Mouse (Mus musculus): ENCODE results near the gene Krtap5-2.
"Not testable (repeated sequence)": the region's sequence is repeated elsewhere in the genome, so short reads cannot be mapped to it uniquely, and the experiment has no call there.

The Krtap5-2 gene

GRCm38 (mm10) chr7:142135934-142136333 lies 39.9 kb downstream of the Krtap5-2 start, which contains the start of gene Gm39115:
Gm39115 (minus strand) TSS chr7:142136034.
- DNase-seq (ENCODE audit: low spot score) = not testable (repeated sequence)

- DNase-seq (ENCODE audit: low spot score) = no peak
Measured at GRCm38 (mm10) chr7:142134206-142134995, 41.4 kb downstream of the Krtap5-2 start.

GRCm38 (mm10) chr7:142128843-142129242 lies 47.0 kb downstream of the Krtap5-2 start:
- no peak for DNase-seq (ENCODE audit: low spot score)

Measured in urinary bladder, postnatal 10 days (tissue).